Mouse (Mus musculus): ENCODE measurements at regions not wholly inside any gene's neighbourhood (a gene's known extent, or its start where the extent isn't known, plus 50 kb on each side); places are given as distances from the start of the nearest gene placed in this dataset.

GRCm38 (mm10) chr9:69910621-69911020 lies 78.6 kb upstream of the Bnip2 start:
- TF ChIP-seq CTCF (IDR thresholded peaks at IDR 0.05; ENCODE audit: borderline replicate concordance, extremely low read depth, insufficient read depth, insufficient read length), result no peak
- TF ChIP-seq POLR2A (IDR thresholded peaks at IDR 0.05; ENCODE audit: borderline replicate concordance, extremely low read depth, insufficient read depth, insufficient read length, poor library complexity, severe bottlenecking), result no peak

Measured in brain, embryonic 14.5 days (tissue).